Mouse (Mus musculus): Measurements from ENCODE around the gene Bend7.

The Bend7 gene

DNA sequence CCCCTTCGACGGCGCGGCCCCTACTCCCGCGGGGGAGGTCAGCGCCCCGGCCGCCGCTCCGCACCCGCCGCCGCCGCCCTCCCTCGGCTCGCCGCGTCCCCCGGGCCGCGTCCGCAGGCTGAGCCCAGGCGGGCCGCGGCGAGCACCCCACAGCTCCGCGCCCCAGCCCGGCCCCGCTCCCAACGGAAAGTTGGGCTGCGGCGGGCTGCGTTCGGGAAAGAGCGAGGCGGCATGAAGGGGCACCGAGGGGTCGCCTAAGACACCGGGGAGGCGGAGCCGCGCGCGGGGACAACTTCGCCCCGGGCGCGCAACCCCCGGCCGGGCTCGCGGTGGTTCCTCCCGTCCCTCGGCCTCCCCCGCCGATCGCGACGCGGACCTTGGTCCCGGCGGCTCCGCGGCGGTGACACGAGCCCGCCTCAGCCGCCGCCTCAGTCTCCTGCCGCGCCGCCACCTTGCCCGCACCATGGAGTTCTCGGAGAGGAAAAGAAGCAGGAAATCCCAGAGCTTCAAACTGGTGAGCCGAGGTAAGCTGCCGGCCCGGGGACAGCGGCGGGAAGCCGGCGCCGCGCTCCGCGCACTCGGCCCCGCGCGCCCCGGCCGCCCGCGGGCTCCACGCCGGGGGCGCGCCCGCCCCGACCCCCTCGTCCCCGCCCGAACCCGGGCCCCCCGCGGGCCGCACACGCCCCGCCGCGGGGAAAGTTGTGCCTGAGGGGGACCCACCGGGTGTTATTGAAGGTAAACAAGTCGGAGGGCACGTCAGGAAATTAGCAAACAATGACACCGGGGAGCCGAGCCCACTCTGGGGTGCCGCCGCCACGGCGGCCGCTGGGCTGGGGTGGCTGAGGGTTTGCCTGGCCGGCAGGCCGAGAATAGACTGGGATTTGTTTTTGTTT lies at the start of gene Bend7:
TSS of gene Bend7 (plus strand) at position 63 of the 893 bp plus-strand sequence.
- CTCF ChIA-PET, result no interaction called here

DNA sequence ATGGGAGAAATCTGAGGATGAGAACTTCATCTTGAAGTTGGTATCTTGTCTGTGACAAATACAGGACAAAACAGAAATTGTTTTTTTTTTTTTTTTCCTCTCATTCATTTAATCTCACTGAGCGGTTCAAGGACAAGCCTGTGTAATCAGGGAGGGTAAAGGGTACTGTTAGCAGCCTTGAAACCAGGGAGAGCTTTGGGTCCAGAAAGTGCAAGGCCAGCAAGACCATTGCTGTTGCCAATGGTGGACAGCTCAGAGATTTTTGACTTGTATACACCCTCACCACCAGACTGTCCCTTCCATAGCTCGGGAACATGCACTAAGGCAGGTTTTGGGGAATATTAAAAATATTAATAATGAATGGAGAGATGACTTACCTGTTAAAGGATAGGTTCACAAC lies 49.0 kb upstream of the Bend7 start:
- CTCF ChIA-PET, result no interaction called here

GRCm38 (mm10) chr2:4669701-4670100 lies 47.9 kb upstream of the Bend7 start:
- CTCF ChIA-PET, result no interaction called here

- CTCF ChIA-PET, result no interaction called here
Measured at GRCm38 (mm10) chr2:4671636-4672035, 46.0 kb upstream of the Bend7 start.

- CTCF ChIA-PET, result no interaction called here
Measured at GRCm38 (mm10) chr2:4679886-4680285, 37.7 kb upstream of the Bend7 start.

- CTCF ChIA-PET, result no interaction called here
Measured at GRCm38 (mm10) chr2:4711262-4711661, 6.4 kb upstream of the Bend7 start.

- CTCF ChIA-PET, result no interaction called here
Measured at GRCm38 (mm10) chr2:4717081-4717768, 406 bp upstream of the Bend7 start.

GRCm38 (mm10) chr2:4723088-4723487 lies 5.5 kb downstream of the Bend7 start:
- CTCF ChIA-PET, result no interaction called here

- CTCF ChIA-PET, result no interaction called here
Measured at GRCm38 (mm10) chr2:4730161-4730560, 12.5 kb downstream of the Bend7 start.

DNA sequence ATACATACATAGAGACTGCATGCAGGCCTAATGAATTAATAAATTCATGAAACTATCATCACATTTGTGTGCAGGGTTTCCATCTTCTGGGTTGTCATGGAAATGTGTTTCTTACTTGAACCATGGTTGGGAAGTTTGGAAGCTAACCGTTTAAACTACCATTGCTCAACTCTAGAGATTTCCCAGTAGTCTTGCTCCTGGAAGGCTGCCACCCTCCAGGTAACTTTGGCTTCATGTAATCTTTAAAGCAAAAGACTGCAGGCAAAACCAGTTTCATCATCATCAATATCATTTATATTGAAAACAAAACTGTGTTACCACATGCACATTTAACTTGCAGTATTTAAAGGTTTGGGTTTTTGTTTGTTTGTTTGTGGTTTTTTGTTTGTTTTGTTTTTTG lies 16.3 kb downstream of the Bend7 start:
- CTCF ChIA-PET, result no interaction called here

GRCm38 (mm10) chr2:4736095-4736797 lies 18.6 kb downstream of the Bend7 start:
- CTCF ChIA-PET, result no interaction called here

- CTCF ChIA-PET, result no interaction called here
Measured at GRCm38 (mm10) chr2:4736798-4737155, 19.1 kb downstream of the Bend7 start.

DNA sequence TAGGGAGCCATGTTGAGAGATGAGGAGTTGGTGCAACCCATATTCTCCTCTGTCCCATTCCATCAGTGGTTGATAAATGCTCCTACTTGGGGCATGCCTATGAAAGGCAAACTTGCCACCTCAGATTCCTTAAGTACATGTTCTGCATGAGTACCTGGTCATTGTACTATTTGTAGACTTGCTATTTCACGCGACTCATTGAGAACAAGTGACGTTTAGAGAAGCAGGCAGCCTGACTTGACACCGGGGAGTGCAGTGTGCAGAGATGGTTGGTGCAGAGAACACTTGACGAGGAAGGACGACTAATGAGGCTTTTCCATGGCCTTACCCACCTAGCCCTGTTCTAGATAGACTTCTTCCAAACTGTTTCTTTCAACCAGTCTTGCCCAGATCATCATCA lies 34.3 kb downstream of the Bend7 start:
- CTCF ChIA-PET, result no interaction called here

DNA sequence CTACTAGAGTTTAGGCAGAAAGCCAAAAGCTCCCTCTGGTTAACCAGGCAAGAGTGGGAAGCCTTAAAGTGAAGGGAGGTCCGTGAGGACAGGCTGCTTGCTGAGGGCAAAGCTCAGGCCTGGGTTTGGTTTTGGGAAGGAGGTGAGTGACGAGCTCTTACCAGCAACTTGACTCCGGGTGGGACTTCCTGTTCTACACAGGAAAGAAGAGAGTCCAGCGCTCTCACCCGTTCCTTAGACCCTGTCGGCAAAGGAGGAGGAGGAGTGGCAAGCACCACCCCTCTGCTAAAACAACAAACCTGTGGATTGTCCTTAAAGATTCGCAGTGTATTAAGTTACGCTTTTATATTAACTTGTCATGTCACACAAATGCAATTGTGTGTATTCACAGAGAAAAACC lies 38.1 kb downstream of the Bend7 start:
- CTCF ChIA-PET, result no interaction called here

GRCm38 (mm10) chr2:4757218-4757617 lies 39.6 kb downstream of the Bend7 start:
- CTCF ChIA-PET, result no interaction called here

DNA sequence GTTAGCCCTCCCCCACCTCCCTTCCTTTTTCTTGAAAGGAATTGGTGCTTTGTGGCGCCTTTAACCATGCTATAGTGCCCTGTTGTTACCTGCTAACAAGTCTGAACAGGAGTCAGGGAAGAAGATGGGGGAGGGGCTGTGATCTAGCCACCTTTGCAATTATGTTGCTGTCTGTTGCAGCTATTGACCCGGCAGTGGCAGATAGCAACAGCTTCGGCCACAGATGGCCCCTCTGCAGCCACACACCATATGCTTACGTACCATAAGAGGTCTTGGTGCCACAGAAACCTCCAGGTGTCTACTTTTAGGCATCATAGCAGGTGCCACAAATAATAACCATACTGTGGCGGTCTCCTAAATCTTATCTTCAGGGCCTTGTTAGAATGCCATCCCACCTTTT lies 43.1 kb downstream of the Bend7 start:
- CTCF ChIA-PET, result no interaction called here

DNA sequence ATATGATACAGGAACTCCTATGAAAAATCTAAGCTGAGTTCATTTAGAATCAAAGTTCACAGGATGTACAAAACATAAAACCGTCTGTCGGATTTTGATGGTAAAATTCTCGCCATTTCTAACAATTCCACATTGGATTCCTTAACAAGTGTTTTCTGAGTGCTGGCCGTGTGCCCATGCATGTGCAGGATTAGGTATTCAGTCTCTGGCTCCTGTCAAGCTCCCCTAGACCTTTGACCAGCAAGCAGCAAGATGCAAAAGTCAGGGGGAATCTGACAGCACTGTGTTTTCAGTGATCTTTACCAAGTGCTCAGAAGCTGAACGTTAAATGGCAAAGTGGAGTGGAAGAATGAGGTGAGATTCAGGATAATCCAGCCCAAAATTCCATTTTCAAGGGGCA lies 44.3 kb downstream of the Bend7 start:
- CTCF ChIA-PET, result no interaction called here

- CTCF ChIA-PET, result no interaction called here
Measured at GRCm38 (mm10) chr2:4764071-4764470, 46.4 kb downstream of the Bend7 start.

GRCm38 (mm10) chr2:4770376-4770775 lies 52.7 kb downstream of the Bend7 start:
- CTCF ChIA-PET, result no interaction called here

- CTCF ChIA-PET, result no interaction called here
Measured at GRCm38 (mm10) chr2:4773911-4774310, 56.3 kb downstream of the Bend7 start.

DNA sequence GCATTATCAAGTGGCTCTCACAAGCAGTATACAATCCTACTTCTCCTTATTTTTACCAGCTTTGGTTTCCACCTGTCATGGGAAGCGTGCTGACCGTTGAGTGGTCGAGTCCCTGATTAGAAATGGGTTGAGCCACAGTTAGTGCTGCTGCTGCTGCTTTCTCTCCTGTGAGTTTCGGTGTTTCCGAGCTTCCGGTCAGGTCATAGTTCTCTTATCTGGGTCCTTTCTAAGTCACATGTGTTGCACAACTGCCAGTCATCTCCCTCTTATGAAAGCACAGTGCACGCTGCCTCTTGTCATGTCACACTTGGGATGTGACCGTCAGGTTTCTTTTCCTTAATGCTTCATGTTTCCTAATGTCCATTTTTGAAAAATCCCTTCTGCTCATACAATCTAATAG lies 59.7 kb downstream of the Bend7 start:
- CTCF ChIA-PET, result no interaction called here

- CTCF ChIA-PET, result no interaction called here
Measured at GRCm38 (mm10) chr2:4781641-4782040, 64.0 kb downstream of the Bend7 start.

DNA sequence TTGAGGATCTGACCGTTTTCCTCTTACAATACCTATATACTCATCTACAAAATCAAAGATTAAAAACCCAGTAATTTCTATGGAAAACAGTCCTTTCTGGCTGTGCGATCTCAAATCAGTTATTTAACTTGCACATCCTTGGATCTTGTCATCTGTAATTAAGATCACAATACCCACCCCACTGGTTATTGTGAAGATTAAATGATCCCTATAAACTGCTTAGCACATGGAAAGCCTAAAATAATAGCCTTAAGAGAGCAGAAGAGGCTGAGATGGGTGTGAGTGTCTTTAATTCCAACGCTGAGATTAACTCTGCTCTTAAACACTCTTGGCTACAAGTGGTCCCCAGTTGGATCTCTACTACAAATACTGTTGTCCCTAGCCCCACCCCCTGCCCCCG lies 64.8 kb downstream of the Bend7 start:
- CTCF ChIA-PET, result no interaction called here
